Mouse (Mus musculus): Measurements from ENCODE around the gene Mbtd1. TPM values are rescaled to one million over a fixed set of nuclear protein-coding genes. Genes with fewer than 3 reads are reported as not detected.
A peak's percentile ranks its signal among the peaks of the same experiment; 100 is the strongest.

Gene Mbtd1
- polyA plus RNA-seq, 1 experiment = 155 TPM

DNA sequence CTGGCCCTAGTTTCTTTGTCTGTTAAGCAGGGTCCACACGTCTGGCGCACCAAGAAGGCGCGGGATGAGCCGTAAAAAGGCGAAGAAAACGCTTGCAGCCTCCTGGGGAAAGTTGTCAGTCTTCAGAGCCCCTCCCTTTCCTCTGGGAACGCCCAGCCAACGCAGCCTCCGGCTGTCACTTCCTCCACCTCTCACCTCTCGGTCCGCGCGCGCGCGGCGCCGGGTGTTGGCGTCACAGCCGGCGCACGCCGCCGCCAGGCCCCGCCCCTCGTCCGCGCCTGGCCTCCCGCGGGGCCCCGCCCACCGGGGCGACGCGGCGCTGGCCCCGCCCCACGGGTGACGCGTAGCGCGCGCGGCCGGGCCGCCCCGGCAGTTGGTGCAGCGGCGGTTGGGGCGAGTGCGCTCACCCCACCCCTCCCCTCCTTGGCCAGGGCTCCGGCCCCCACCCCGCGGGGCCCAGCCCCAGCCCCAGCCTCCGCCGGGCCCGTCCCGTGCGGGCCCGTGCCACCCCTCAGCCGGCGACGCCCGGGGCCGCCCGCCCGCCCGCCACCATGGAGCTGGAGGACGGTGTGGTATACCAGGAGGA, 110.2 kb downstream of the Mbtd1 start, which contains the start of gene Spag9:
Gene Spag9, plus strand, starts transcription at position 372 of the 586 bp plus-strand sequence.
- Histone ChIP-seq H3K4me3 (ENCODE audit: low read depth, low read length) (peak within 1 kb of the TSS; percentile 99), H3K27me3 (ENCODE audit: control insufficient read depth, insufficient read depth, low read length, poor library complexity, severe bottlenecking) (no peaks in the 10 kb centered on the region), H3K9me3 (replicated peaks; ENCODE audit: control insufficient read depth, insufficient read depth, low read length, poor library complexity, severe bottlenecking) (no peaks in the 10 kb centered on the region), H3K9ac (ENCODE audit: low read depth, poor library complexity, severe bottlenecking) (peak within 1 kb of the TSS; percentile 92), H3K36me3 (ENCODE audit: control insufficient read depth, insufficient read depth, low read length, poor library complexity, severe bottlenecking) (no peaks in the 10 kb centered on the region), H3K27ac (ENCODE audit: insufficient read depth, low read length) (peak within 1 kb of the TSS; percentile 90), H3K4me1 (ENCODE audit: control insufficient read depth, insufficient read depth, low read length) (peaks cover 2% of the 10 kb centered on the region)
- peak; percentile 20 for TF ChIP-seq POLR2A (IDR thresholded peaks at IDR 0.05; ENCODE audit: insufficient read depth, low read length)
- TF ChIP-seq CTCF (IDR thresholded peaks at IDR 0.05; ENCODE audit: low read depth, low read length) = no peak

Other genes starting within 250 kb of the Mbtd1 start
- gene Utp18, start 86 bp upstream of the Mbtd1 start, polyA plus RNA-seq (2011; ENCODE audit: insufficient read depth, insufficient read length, low read depth, missing spikeins) = 81.5 and 86.6 TPM in 2 replicates
- 523 and 530 TPM in 2 replicates for gene Nme2, start 70.4 kb downstream of the Mbtd1 start, polyA plus RNA-seq (2011; ENCODE audit: insufficient read depth, insufficient read length, low read depth, missing spikeins)
- gene Gm20390, start 82.4 kb downstream of the Mbtd1 start, polyA plus RNA-seq (2011; ENCODE audit: insufficient read depth, insufficient read length, low read depth, missing spikeins) = 150 and 167 TPM in 2 replicates
- 39.2 and 50.4 TPM in 2 replicates for gene Nme1, start 82.7 kb downstream of the Mbtd1 start, polyA plus RNA-seq (2011; ENCODE audit: insufficient read depth, insufficient read length, low read depth, missing spikeins)
- gene Spag9, start 110.2 kb downstream of the Mbtd1 start, polyA plus RNA-seq (2011; ENCODE audit: insufficient read depth, insufficient read length, low read depth, missing spikeins) = 42.5 and 45.7 TPM in 2 replicates

Measured in ES-Bruce4 (cell line).